Mouse (Mus musculus) forebrain, postnatal 0 days (tissue): ENCODE results near the gene Tctex1d2. TPM values are rescaled to one million over a fixed set of nuclear protein-coding genes. Genes with fewer than 3 reads are reported as not detected.
"Not testable (repeated sequence)": the region's sequence is repeated elsewhere in the genome, so short reads cannot be mapped to it uniquely, and the experiment has no call there.

Experiments
- ATAC-seq: fragments of 200-750 bp; cut with Nextera tagmentation; 2 replicates; pipeline ENCODE4 v1.8.0; 2017; ENCODE audit warnings: mild to moderate bottlenecking, moderate library complexity
- DNase-seq: peaks from one replicate; pipeline ENCODE4 v3.0.0-alpha.2; 2015
- H3K27ac ChIP-seq: fragments of 300-500 bp; sonication (generic); 2 replicates; pipeline ENCODE4 v1.5.1; 2014; ENCODE audit warnings: low read depth, mild to moderate bottlenecking, antibody characterized with exemption, low read length, moderate library complexity, mixed read lengths
- H3K27me3 ChIP-seq: fragments of 300-500 bp; sonication (generic); 2 replicates; pipeline ENCODE4 v1.6.1; 2014; ENCODE audit warnings: mild to moderate bottlenecking, low read length, mixed read lengths; ENCODE audit not compliant: insufficient read depth
- H3K36me3 ChIP-seq: fragments of 300-500 bp; sonication (generic); 2 replicates; pipeline ENCODE4 v1.6.1; 2014; ENCODE audit warnings: mild to moderate bottlenecking, moderate library complexity; ENCODE audit not compliant: insufficient read depth
- H3K4me1 ChIP-seq: fragments of 300-500 bp; sonication (generic); 2 replicates; pipeline ENCODE4 v1.6.1; 2014; ENCODE audit warnings: antibody characterized with exemption; ENCODE audit not compliant: insufficient read depth
- H3K4me2 ChIP-seq: fragments of 300-500 bp; sonication (generic); 2 replicates; pipeline ENCODE4 v1.6.1; 2014; ENCODE audit warnings: low read depth, mild to moderate bottlenecking, moderate library complexity
- H3K4me3 ChIP-seq: fragments of 300-500 bp; sonication (generic); 2 replicates; pipeline ENCODE4 v1.5.1; 2014; ENCODE audit warnings: low read depth, low read length, mixed read lengths
- H3K9ac ChIP-seq: fragments of 300-500 bp; sonication (generic); 2 replicates; pipeline ENCODE4 v1.6.1; 2014; ENCODE audit warnings: mild to moderate bottlenecking
- H3K9me3 ChIP-seq: fragments of 300-500 bp; sonication (generic); 2 replicates; pipeline ENCODE4 v1.6.1; 2016; ENCODE audit warnings: low read length
- CTCF ChIP-seq: sonication (generic); IDR thresholded peaks from 2 replicates; pipeline ENCODE4 v1.5.1; 2016; ENCODE audit warnings: antibody characterized with exemption, control low read depth, low read depth
- WGBS: fragments of 180-500 bp; shearing (Covaris S2); extraction: QIAGEN DNeasy Blood & Tissue Kit; methylation state at CpG from one replicate; pipeline ENCODE4 v1.1.7; 2014; 5-methylcytosine and 5-hydroxymethylcytosine counted together
- polyA plus RNA-seq: library from polyadenylated mRNA; unstranded; fragments of >200 nt; fragmentation: Nextera tagmentation; extraction: Ambion mirVana; gene quantifications from 2 replicates; pipeline ENCODE4 v1.2.1, GENCODE M21; 2015
- total RNA-seq: library from RNA; depleted of rRNA; stranded (reverse); fragments of >200 nt; gene quantifications from 2 replicates; pipeline ENCODE4 v1.2.3, GENCODE M21; 2014

Gene Tctex1d2
- total and polyA plus RNA-seq, 2 experiments from 2014 or later: 21.8 to 58.2 TPM

DNA sequence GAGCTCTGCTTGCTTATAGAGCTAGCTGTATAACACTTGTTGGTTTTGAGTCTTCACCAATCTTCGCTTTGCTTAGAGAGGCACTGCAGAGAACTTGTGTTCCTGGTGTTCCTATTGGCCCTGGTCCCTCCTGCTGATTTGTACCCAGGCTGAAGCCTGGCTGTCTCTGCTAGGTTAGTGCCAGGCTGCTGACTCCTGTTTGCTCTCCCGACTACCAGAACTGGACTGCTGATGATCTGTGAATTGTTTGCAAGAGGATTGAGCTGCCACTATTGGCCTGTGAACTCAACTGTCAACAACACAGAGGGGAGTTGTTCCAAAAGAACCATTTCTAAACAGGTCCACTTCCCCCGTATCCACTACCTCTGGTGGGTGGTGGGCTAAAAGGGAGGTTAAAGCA lies 21.9 kb downstream of the Tctex1d2 start:
- 89% methylated on average over 3 of the region's 3 CpGs for WGBS
- DNase-seq (no peak), ATAC-seq (no peak)
- Histone ChIP-seq H3K9ac (no peak overlapping the region), H3K27me3 (no peaks in the 10 kb centered on the region), H3K36me3 (no peaks in the 10 kb centered on the region), H3K4me1 (no peaks in the 10 kb centered on the region), H3K4me3 (no peak overlapping the region), H3K9me3 (no peaks in the 10 kb centered on the region), H3K4me2 (no peak overlapping the region), H3K27ac (no peak overlapping the region)
- TF ChIP-seq CTCF: no peak

- not testable (repeated sequence) for H3K9ac ChIP-seq, H3K4me2 ChIP-seq, H3K4me3 ChIP-seq, H3K9me3 ChIP-seq, H3K27me3 ChIP-seq, DNase-seq, H3K4me1 ChIP-seq, H3K27ac ChIP-seq, H3K36me3 ChIP-seq, ATAC-seq
- 93% methylated on average over 3 of the region's 3 CpGs for WGBS
Observed at GRCm38 (mm10) chr16:32444615-32445014, 25.1 kb downstream of the Tctex1d2 start.

GRCm38 (mm10) chr16:32445558-32445957 lies 26.1 kb downstream of the Tctex1d2 start:
- no peaks in the 10 kb centered on the region for H3K27me3 ChIP-seq
- ATAC-seq (no peak), DNase-seq (no peak)
- H3K4me1 ChIP-seq: no peaks in the 10 kb centered on the region
- TF ChIP-seq CTCF: no peak
- no peak overlapping the region for H3K4me3 ChIP-seq
- H3K9me3 ChIP-seq: no peaks in the 10 kb centered on the region
- no peaks in the 10 kb centered on the region for H3K36me3 ChIP-seq
- 92% methylated on average over 1 of the region's 1 CpGs for WGBS
- H3K9ac ChIP-seq: no peak overlapping the region
- H3K27ac ChIP-seq: no peak overlapping the region
- no peak overlapping the region for H3K4me2 ChIP-seq

GRCm38 (mm10) chr16:32446563-32447138 lies 27.1 kb downstream of the Tctex1d2 start:
- Histone ChIP-seq H3K4me1 (no peaks in the 10 kb centered on the region), H3K9ac (no peak overlapping the region), H3K27me3 (no peaks in the 10 kb centered on the region), H3K27ac (no peak overlapping the region), H3K4me3 (no peak overlapping the region), H3K4me2 (no peak overlapping the region), H3K9me3 (no peaks in the 10 kb centered on the region), H3K36me3 (peaks cover 2% of the 10 kb centered on the region; the same call in 1 of the 2 replicates)
- ATAC-seq (no peak), DNase-seq (no peak)
- no peak for TF ChIP-seq CTCF
- WGBS: 86% methylated on average over 2 of the region's 2 CpGs

GRCm38 (mm10) chr16:32449665-32450064 lies 30.2 kb downstream of the Tctex1d2 start:
- ATAC-seq: no peak
- TF ChIP-seq CTCF: no peak
- H3K27me3 ChIP-seq: no peaks in the 10 kb centered on the region
- 89% methylated on average over 3 of the region's 3 CpGs for WGBS
- DNase-seq: no peak
- no peaks in the 10 kb centered on the region for H3K9me3 ChIP-seq
- no peak overlapping the region for H3K4me2 ChIP-seq
- peaks cover 20% of the 10 kb centered on the region for H3K36me3 ChIP-seq
- H3K27ac ChIP-seq: no peak overlapping the region
- no peak overlapping the region for H3K4me3 ChIP-seq
- H3K9ac ChIP-seq: no peak overlapping the region
- no peaks in the 10 kb centered on the region for H3K4me1 ChIP-seq

- no peak for DNase-seq
Observed at GRCm38 (mm10) chr16:32450133-32450532, 30.6 kb downstream of the Tctex1d2 start.

GRCm38 (mm10) chr16:32453102-32453501 lies 33.6 kb downstream of the Tctex1d2 start:
- no peaks in the 10 kb centered on the region for H3K4me1 ChIP-seq
- TF ChIP-seq CTCF: no peak
- no peak overlapping the region for H3K27ac ChIP-seq
- no peak for DNase-seq
- no peak overlapping the region for H3K9ac ChIP-seq
- H3K36me3 ChIP-seq: peaks cover 29% of the 10 kb centered on the region
- no peak overlapping the region for H3K4me3 ChIP-seq
- no peak overlapping the region for H3K4me2 ChIP-seq
- no peaks in the 10 kb centered on the region for H3K9me3 ChIP-seq
- no peaks in the 10 kb centered on the region for H3K27me3 ChIP-seq
- ATAC-seq: no peak
- 92% methylated on average over 8 of the region's 8 CpGs for WGBS

More at GRCm38 (mm10) chr16:32450133-32450532, 30.6 kb downstream of the Tctex1d2 start:
- Histone ChIP-seq H3K4me3 (no peak overlapping the region), H3K27ac (no peak overlapping the region), H3K27me3 (no peaks in the 10 kb centered on the region), H3K4me1 (no peaks in the 10 kb centered on the region), H3K36me3 (peaks cover 20% of the 10 kb centered on the region), H3K4me2 (no peak overlapping the region), H3K9ac (no peak overlapping the region), H3K9me3 (no peaks in the 10 kb centered on the region)
- ATAC-seq: no peak
- no peak for TF ChIP-seq CTCF
- 98% methylated on average over 2 of the region's 2 CpGs for WGBS
